Mouse (Mus musculus): ENCODE measurements around the gene Espl1. TPM values are rescaled to one million over a fixed set of nuclear protein-coding genes. Genes with fewer than 3 reads are reported as not detected.

Gene Espl1
- total and polyA plus RNA-seq, 3 experiments: 49.8 to 142 (median 94.1) TPM

DNA sequence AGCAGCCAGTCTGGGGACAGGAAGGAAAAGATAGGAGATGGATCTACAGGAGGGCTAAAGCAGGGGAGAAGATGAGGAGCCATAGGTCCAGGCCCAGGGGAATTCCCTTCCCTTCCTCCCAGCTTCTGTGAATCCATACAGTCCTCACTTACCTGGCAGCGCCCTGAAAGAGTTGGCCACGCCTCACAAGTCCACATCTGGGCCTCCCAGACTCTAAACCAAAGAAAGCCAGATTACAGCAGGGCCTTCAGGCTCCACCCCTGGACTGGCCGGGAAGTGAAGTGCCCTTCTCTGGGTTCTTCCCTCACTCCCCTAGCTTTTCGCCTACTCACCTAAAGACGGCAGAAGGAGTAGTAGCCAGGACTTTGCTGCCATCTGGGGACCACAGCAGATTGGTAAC lies 43.5 kb downstream of the Espl1 start:
- H3K79me2 ChIP-seq (ENCODE audit: control insufficient read depth, insufficient read depth, low read length, poor library complexity): no peaks in the 10 kb centered on the region
- H3K4me3 ChIP-seq (ENCODE audit: control insufficient read depth in 1 of 2, insufficient read depth in 1 of 2, low read depth in 2 of 2, low read length in 2 of 2): no peak overlapping the region
- no peaks in the 10 kb centered on the region for H3K27me3 ChIP-seq (ENCODE audit: control insufficient read depth in 1 of 2, insufficient read depth in 2 of 2, low read length in 2 of 2)
- H3K27ac ChIP-seq (ENCODE audit: control insufficient read depth, low read depth, low read length): no peak overlapping the region
- no peaks in the 10 kb centered on the region for H3K4me1 ChIP-seq (ENCODE audit: control insufficient read depth in 1 of 2, insufficient read depth in 2 of 2, low read length in 2 of 2)
- TF ChIP-seq UBTF (IDR thresholded peaks at IDR 0.05; ENCODE audit: borderline replicate concordance, insufficient read depth, low read depth, low read length) (no peak), POLR2A (IDR thresholded peaks at IDR 0.05; ENCODE audit: control insufficient read depth in 1 of 2, insufficient read depth in 1 of 2, low read depth in 1 of 2, low read length in 2 of 2, poor library complexity in 1 of 2) (0 out of 4 replicates have a peak, but pooled peaks of 1 of the 2 experiments have one; percentile 13), CHD2 (IDR thresholded peaks at IDR 0.05; ENCODE audit: low read length) (no peak)
- no peak for DNase-seq (ENCODE audit: low read depth, low spot score)
- H3K36me3 ChIP-seq (ENCODE audit: control insufficient read depth in 1 of 2, insufficient read depth in 2 of 2, low read length in 2 of 2): peaks cover 0 to 11% of the 10 kb centered on the region in 2 experiments; a peak in 2 of 4 replicates
- no peak overlapping the region for H3K9ac ChIP-seq (ENCODE audit: control insufficient read depth, low read depth, low read length, poor library complexity, severe bottlenecking)
- no peaks in the 10 kb centered on the region for H3K9me3 ChIP-seq (replicated peaks; ENCODE audit: insufficient read depth, low read length)

DNA sequence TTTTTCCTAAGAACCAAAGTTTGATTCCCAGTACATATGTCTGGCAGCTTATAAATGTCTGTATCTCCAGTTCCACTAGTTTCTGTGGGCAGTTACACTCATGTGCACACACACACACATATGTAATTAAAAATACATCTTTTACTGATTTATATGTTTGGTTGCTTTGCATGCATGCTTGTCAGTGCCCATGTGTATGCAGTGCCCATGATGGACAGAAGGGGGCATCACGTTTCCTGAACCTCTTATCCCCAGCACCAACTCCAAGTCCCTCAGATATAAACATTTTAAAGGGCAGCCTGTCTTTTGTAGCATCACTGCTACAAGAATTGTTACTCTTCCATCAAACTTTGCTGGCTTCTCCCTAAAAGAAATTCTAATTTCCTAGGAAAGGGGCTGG lies 45.5 kb downstream of the Espl1 start:
- peak; percentile 89 for DNase-seq (ENCODE audit: low read depth, low spot score)
- Histone ChIP-seq H3K36me3 (ENCODE audit: control insufficient read depth in 1 of 2, insufficient read depth in 2 of 2, low read length in 2 of 2) (peaks cover 0 to 11% of the 10 kb centered on the region in 2 experiments; a peak in 2 of 4 replicates), H3K27ac (ENCODE audit: control insufficient read depth, low read depth, low read length) (no peak overlapping the region), H3K4me3 (ENCODE audit: control insufficient read depth in 1 of 2, insufficient read depth in 1 of 2, low read depth in 2 of 2, low read length in 2 of 2) (no peak overlapping the region), H3K79me2 (ENCODE audit: control insufficient read depth, insufficient read depth, low read length, poor library complexity) (no peaks in the 10 kb centered on the region), H3K9me3 (replicated peaks; ENCODE audit: insufficient read depth, low read length) (no peaks in the 10 kb centered on the region), H3K27me3 (ENCODE audit: control insufficient read depth in 1 of 2, insufficient read depth in 2 of 2, low read length in 2 of 2) (no peaks in the 10 kb centered on the region), H3K4me1 (ENCODE audit: control insufficient read depth in 1 of 2, insufficient read depth in 2 of 2, low read length in 2 of 2) (no peaks in the 10 kb centered on the region), H3K9ac (ENCODE audit: control insufficient read depth, low read depth, low read length, poor library complexity, severe bottlenecking) (no peak overlapping the region)
- TF ChIP-seq RAD21 (IDR thresholded peaks at IDR 0.05; ENCODE audit: low read depth, low read length): peak; percentile 53
- TF ChIP-seq ELF1 (IDR thresholded peaks at IDR 0.05; ENCODE audit: low read depth, low read length): 0 out of 2 replicates have a peak, but pooled peaks have one; percentile 24
- TF ChIP-seq BHLHE40 (IDR thresholded peaks at IDR 0.05; ENCODE audit: borderline replicate concordance, low read depth, low read length): 0 out of 2 replicates have a peak, but pooled peaks have one; percentile 25
- TF ChIP-seq MEF2A (IDR thresholded peaks at IDR 0.05; ENCODE audit: extremely low read depth, insufficient replicate concordance, low read depth, low read length, poor library complexity, severe bottlenecking): no peak
- TF ChIP-seq MYB (IDR thresholded peaks at IDR 0.05; ENCODE audit: low read depth, low read length): no peak
- 0 out of 2 replicates have a peak, but pooled peaks have one; percentile 17 for TF ChIP-seq ZNF384 (IDR thresholded peaks at IDR 0.05; ENCODE audit: low read depth, low read length)
- no peak for TF ChIP-seq TAL1 (IDR thresholded peaks at IDR 0.05; ENCODE audit: low read length)
- no peak for TF ChIP-seq RCOR1 (IDR thresholded peaks at IDR 0.05; ENCODE audit: low read depth, low read length)
- TF ChIP-seq MAX (IDR thresholded peaks at IDR 0.05; ENCODE audit: low read length): peak; percentile 56; the same call in 1 of the 2 replicates
- no peak for TF ChIP-seq JUND (IDR thresholded peaks at IDR 0.05; ENCODE audit: low read depth, low read length)
- TF ChIP-seq MYC (IDR thresholded peaks at IDR 0.05; ENCODE audit: low read depth, low read length): peak; percentile 44; the same call in 1 of the 2 replicates
- TF ChIP-seq EP300 (IDR thresholded peaks at IDR 0.05; ENCODE audit: low read depth in 1 of 2, low read length in 2 of 2): no peak
- TF ChIP-seq ZKSCAN1 (IDR thresholded peaks at IDR 0.05; ENCODE audit: low read depth, low read length): no peak
- TF ChIP-seq POLR2A (IDR thresholded peaks at IDR 0.05; ENCODE audit: control insufficient read depth in 1 of 2, insufficient read depth in 1 of 2, low read depth in 1 of 2, low read length in 2 of 2, poor library complexity in 1 of 2): no peak
- TF ChIP-seq ZMIZ1 (IDR thresholded peaks at IDR 0.05; ENCODE audit: low read depth, low read length): no peak
- peak; percentile 70 to 90 (median 80) for TF ChIP-seq CTCF (IDR thresholded peaks at IDR 0.05 in 2 of 3, conservative IDR thresholded peaks at IDR 0.05 in 1 of 3; ENCODE audit: control insufficient read depth in 1 of 3, insufficient read depth in 1 of 3, low read depth in 2 of 3, low read length in 3 of 3, poor library complexity in 1 of 3, severe bottlenecking in 1 of 3)
- TF ChIP-seq SMC3 (IDR thresholded peaks at IDR 0.05; ENCODE audit: low read depth, low read length): peak; percentile 85
- 0 out of 2 replicates have a peak, but pooled peaks have one; percentile 12 for TF ChIP-seq TCF12 (IDR thresholded peaks at IDR 0.05; ENCODE audit: low read depth, low read length)
- peak; percentile 47; the same call in 1 of the 2 replicates for TF ChIP-seq MXI1 (IDR thresholded peaks at IDR 0.05; ENCODE audit: low read depth, low read length)
- peak; percentile 51 for TF ChIP-seq ZC3H11A (IDR thresholded peaks at IDR 0.05; ENCODE audit: low read depth, low read length)
- TF ChIP-seq SIN3A (IDR thresholded peaks at IDR 0.05; ENCODE audit: low read length): peak; percentile 56

Data from MEL (cell line).